Mouse (Mus musculus) T-cell, adult 2 months (primary cell): Measurements from ENCODE around the gene Ctsa.

Experiments used
- DNase-seq: peaks from one replicate; pipeline ENCODE4 v3.0.0; 2022; ENCODE audit warnings: low spot score

Ctsa gene

DNA sequence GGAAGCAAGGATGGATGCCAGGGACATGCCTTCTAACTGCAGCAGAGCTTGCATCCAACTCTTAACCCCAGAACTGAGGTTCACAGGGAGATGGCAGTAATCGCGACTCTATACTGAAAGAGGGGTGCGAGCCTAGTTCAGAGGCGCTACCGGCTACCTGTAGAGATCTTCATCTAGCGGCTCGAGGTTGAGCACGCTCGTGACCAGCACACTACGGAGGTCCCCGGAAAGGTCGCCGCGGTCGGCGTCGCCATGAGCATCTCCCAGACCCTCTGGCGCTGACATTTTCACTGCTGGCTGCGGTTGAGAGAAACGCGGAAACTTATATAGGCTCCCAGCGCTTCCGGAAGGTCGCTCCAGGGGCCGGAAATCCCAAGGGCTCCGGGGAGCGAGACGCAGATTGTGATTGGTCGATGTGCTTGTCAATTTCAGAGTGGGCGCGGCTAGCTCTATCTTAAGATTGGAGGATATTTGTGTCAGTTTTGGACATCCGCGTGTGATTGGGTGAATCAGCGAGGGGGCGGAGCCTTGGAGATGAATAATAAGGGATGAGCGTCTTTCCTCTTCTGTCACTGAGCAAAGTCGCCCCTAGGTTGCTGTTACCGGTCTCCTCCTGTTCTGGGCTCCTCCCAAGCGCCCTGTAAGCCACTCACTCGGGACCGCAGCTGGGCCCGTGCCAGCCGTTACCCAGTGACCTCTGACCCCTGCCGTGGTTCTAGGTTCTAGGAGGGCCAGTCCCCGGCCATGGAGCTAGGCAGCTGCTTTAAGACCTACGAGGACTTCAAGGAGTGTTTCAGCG lies 27.9 kb upstream of the Ctsa start, which contains the start of the genes Acot8 and Zswim3:
Gene Acot8, minus strand, starts transcription at position 350 of the 799 bp plus-strand sequence.
Gene Zswim3, plus strand, starts transcription at position 566 of the 799 bp plus-strand sequence.
- DNase-seq: peak; percentile 98

DNA sequence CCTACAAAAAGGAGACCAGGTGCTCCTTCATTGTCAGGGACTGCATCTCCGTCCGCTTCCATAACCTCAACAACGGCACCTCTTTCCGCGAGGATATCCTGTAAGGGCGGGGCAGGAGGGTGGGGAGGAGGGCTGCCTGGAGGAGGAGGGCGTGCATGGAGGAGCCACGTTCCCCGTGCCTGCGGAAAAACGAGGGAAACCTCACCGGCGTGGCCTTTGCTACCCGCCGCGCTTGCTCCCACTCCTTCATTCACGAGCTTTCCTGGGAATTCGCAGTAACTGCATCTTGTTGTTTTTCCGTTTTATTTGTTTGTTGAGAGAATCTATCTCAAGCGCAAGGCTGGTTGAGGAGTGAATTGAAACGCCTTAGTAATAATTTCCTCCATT lies 27.3 kb upstream of the Ctsa start:
- no peak for DNase-seq

DNA sequence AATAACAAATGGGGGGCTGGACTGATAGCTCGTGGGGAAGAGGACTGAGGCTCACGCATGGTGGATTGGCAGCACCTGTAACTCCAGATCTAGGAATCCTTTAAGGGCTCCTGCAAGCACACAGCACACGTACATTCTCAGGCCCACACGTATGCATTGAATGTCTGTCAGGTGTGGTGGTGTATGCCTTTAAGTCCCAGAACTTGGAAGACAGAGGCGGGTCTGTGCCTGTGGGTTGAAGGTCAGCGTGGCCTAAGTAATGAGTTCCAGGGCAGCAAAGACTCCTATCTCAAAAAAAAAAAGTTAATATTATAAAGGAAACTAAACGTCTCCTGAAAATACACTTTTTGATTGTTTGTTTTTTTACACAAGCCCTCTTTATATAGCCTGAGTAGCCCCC lies 26.1 kb upstream of the Ctsa start:
- no peak for DNase-seq

DNA sequence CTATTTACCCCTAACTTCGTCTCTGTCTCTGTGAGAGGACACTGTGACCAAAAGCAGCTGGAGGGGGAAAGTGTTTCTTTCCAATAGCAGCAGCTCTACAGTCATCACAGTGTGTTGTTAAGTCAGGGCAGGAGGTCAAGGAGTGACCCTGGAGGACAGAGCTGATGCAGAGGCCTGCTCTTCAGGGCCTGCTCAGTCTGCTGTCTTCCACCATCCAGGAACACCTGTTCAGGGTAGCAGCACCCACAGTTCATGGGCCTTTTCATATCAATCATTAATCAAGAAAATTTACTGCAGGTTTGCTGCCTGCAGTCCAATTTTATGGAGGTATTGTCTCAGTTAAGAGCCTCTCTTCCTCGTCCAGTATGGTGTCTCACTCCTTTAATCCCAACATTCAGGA lies 19.1 kb upstream of the Ctsa start:
- no peak for DNase-seq

DNA sequence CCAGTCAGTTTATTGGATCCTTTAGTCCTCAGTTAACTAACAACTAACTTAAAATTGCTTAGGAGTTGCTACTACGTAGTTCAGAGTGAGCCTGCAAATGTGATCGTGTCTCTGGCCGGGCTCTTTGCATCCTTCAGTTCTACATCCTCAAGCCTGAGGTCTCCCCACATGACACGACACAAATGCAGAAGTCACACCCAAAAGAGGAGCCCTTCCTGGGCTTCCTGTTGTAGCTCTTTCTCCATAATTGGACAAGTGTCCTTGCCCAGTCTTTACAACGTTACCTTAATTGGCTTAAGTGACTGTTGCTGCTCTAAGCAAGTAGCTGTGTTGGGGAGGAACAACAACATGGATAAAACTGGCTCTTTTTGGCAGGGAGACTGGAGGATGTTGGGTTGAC lies 17.3 kb upstream of the Ctsa start:
- no peak for DNase-seq

DNA sequence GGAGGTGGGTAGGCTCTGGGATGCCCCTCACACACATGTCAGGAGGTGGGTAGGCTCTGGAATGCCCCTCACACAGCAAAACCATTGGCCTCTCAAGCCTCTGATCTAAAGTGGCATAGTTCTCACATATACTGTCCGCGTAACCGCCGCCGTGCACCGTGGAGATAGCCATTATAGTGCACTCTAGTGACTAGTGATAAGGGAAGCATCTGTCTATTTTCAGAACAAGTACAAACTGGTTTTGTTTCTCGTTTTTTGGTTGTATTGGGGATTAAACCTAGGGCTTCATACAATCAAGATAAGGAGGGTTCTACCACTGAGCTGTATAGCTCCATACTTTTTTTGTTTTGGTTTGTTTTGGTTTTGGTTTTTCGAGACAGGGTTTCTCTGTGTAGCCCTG lies 16.9 kb upstream of the Ctsa start:
- no peak for DNase-seq

DNA sequence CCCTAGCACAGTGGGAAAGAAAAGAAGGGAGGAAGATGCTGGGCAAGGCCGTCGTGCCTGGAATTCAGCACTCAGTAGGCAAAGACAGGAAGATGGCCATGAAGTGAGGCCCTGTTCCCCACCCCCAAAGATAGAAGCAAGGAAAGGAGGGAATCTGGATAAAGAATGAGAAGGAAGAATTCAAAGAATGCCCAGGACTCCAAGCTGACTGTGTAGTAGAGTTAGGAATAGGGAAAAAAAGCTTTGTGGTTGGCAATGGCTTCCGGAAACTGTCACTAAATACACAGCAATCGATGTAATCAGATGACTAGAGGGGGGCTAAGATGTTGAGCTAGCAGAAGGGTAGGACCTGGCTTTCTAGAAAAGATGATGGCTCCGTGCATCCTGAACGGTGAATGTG lies 15.5 kb upstream of the Ctsa start:
- no peak for DNase-seq

DNA sequence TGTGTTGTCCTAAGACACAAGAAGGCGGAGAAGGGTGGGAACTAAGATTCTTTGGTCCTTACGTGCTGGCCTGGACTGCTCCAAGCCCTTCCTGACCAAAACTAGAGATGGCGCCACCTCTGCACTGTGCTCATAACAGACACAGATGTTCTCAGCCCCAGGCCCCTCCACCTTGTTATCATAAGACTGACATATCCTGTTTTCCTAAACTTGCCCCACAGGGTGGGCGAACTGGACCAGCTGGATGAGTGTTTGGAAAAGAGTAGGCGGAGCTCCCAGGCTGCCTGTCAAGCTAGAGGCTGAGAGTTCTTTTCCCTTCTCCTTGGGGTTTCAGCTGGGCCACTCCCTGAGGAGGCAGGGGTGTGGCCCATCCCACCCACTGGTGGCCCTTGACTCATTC lies 15.0 kb upstream of the Ctsa start:
- DNase-seq: no peak

DNA sequence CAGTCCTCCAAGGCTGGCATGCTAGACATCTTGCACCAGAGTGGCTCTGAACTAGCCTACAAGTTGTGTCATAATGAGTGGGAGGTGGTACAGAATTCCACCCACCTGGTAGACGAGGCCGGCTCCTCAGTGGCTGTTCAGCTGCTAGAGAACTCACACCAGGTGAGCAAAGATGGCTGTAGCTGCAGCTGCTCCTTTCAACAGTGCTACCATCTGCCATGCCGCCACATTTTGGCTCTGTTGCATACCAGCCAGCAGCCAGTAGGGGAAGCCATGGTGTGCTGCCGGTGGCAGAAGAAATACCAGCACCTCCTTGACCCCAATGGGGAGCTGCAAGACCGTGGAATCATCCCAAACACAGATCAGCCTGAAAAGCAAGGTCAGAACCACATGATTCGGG lies 11.6 kb upstream of the Ctsa start:
- no peak for DNase-seq

DNA sequence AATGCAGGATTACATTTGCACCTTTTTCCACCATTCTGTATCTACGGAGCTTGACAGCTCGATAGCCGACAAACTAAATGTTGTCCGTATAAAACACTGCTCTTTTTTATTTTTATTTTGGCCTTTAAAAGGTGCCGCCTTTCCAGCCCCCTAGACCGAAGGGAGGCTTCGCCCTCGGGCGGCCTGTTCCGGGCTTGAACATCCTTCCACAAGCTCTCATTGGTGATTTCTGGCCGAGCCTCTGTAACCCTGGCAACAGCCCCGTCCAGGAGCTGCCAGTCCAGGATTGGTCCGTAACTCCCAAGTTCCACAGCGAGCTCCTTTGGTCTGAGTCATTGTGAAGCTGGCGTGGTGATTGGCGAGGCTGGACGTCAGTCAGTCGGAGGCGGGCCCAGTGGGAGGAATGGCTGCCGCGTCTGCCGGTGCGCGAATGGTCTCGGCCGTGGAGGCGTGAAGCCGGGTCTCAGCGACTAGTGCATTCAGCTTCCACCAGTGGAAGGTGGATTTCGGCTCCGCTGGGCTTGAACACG lies 10.0 kb upstream of the Ctsa start, which contains the start of gene Zswim1:
Gene Zswim1, plus strand, starts transcription at position 51 of the 530 bp plus-strand sequence.
- DNase-seq: peak; percentile 97

DNA sequence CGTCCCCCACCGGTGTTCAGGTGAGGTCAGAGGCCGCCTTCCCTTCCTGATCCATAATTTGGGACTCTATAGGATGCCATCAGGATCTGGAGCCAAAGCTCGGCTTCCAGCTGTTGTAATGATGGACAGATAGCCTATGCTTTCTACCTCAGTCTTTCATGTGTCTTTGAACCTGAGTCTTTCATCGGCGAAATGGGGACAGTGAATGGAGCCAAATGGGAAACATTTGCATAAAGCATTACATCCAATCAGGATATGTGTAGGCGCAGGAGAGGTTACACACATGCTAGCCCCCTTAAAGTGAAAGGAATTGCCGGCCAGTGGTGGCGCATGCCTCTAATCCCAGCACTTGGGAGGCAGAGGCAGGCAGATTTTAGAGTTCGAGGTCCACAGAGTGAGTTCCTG lies 9.5 kb upstream of the Ctsa start:
- no peak for DNase-seq

DNA sequence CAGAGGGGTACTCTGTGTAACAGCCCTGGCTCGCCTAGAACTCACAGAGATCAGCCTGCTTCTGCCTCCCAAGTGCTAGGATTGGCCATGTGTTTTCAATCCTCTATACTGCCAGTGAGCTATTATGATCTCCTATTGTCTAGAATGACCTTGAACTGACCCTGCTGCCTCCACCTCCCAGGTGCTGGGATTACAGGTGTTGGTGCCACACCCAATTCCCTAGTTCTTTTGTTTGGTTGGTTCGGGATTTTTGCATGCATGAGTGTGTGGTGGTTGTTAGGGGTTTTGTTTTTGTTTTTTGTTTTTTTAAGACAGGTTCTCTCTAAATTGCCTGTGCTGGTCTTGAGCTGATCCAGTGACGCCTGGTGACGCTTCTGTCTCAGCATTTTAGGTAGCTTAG lies 8.7 kb upstream of the Ctsa start:
- peak; percentile 25 for DNase-seq

DNA sequence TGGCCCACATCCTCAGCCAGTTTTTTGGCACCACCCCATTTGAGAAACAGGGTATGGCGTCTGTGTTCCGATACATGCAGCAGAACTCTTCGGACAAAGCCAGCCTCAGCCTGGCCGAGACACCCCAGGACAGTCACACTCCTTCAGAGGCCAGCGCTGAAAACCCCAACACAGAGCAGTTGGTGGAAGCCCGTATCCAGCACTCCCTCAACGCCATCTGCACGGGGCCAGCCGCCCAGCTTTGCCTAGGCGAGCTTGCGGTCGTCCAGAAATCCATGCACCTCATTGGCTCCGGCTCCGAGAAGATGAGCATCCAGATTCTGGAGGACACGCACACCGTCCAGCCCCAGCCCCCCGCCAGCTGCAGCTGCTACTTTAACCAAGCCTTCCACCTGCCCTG lies 7.2 kb upstream of the Ctsa start:
- DNase-seq: no peak

DNA sequence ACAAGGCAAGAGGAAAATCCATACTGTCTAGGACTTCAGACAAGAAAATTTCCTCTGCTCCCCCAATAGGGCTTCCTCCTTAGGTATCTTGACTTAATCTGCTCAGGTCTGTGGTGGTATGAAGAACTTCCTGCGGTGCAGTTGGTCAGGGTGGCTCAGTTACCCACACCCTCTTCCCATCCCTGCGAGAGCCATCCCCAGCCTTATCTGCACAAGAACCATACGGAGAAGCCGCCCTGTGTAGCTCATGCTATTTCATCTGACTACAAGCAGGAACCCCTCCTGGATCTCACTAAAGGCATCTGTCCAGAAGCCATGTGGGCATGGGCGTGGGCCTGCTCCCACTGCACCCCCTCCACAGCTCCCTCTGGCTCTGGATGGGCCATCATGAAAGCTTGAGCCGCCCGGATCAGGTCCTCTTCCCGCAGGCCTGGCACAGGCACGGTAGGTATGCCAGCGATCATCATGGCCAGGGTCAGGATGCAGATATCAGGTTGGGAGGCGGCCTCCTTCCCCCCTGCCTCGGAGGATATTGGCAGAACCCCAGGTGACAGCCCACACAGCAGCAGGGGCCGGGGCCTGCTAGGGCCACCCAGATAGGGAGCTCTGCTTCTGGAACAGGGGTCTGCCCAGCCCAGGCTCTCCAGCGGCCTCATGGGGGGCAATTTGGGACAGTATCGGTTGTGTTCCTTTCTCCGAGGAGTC lies 5.4 kb upstream of the Ctsa start:
- DNase-seq: no peak

DNA sequence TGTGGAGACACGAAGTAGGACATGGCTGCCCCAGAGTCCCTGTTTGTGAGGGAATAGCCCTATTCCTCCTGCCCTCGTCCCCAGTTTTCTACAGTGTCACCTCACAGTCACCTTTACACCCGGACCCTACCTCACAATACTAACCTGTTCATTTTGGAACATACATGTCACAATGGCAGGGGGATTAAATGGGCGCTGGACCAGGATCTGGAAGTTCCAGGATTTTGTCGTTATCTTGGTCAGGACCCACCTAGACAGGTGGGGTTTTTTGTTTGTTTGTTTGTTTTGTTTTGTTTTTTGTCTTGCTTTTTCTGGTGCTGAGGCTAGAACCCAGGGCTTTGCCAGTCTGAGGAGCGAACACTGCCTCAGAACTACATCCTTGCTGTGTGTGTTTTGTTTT lies 4.2 kb upstream of the Ctsa start, which contains the start of gene Spata25:
Gene Spata25, minus strand, starts transcription at position 101 of the 400 bp plus-strand sequence.
- no peak for DNase-seq

DNA sequence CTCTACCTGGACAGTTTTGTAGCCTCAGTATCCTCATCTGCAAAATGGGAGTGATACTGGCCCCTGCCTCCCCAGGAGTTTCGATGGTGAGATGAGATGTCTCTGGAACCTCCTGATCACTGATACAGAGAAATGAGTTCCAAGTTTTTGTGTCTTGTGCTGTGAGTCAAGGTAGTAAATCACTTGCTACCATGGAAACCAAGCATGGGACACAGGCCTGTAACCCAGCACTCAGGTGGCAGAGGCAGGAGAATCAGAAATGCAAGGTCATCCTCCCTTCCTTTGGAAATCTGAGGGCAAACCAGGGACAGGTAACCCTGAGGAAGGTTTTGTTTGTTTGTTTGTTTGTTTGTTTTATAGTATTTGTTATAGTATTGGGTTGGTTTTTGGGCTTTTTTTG lies 3.6 kb upstream of the Ctsa start:
- DNase-seq: no peak

DNA sequence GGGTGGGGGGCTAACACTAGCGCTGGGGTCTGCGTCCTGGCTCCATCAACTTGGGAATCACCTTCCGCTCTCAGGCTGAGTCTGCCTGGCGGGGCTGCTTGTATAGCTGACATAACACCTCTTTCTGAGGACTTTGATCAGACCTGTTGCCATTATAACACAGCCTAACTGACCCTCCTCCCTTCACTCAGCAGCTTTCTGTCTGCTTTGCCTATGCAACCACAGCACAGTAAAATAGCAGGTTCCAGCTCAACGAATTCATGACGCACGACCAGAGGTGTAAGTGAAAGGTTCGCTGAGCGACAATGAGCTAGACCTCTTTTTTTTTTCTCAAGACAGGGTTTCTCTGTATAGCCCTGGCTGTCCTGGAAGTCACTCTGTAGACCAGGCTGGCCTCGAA lies 1.6 kb upstream of the Ctsa start:
- DNase-seq: no peak

DNA sequence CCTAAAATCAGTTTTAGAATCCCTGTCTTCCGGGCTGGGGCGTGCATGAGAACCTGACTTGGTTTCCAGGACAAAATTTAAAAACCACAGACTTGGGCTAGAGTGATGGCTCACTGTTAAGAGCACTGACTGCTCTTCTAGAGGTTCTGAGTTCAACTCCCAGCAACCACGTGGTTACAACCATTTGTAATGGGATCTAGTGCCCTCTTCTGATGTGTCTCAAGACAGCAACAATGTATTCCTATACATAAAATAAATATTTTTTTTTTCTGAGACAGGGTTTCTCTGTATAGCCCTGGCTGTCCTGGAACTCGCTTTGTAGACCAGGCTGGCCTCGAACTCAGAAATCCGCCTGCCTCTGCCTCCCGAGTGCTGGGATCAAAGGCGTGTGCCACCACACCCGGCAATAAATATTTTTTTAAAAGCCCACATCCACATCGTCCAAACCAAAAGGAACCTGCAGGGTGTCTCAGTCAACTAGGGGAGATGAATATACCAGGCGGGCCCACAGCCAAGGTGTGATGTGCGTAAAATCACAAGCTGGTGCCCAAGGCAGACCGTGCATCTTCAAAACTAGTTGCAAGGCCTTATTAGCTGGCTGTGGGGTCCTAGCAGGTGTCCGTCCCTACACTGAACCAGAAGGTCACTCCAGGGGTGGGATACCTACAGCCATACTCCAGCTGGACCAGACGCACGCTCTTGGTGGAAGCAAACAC lies 483 bp upstream of the Ctsa start:
- DNase-seq: no peak

DNA sequence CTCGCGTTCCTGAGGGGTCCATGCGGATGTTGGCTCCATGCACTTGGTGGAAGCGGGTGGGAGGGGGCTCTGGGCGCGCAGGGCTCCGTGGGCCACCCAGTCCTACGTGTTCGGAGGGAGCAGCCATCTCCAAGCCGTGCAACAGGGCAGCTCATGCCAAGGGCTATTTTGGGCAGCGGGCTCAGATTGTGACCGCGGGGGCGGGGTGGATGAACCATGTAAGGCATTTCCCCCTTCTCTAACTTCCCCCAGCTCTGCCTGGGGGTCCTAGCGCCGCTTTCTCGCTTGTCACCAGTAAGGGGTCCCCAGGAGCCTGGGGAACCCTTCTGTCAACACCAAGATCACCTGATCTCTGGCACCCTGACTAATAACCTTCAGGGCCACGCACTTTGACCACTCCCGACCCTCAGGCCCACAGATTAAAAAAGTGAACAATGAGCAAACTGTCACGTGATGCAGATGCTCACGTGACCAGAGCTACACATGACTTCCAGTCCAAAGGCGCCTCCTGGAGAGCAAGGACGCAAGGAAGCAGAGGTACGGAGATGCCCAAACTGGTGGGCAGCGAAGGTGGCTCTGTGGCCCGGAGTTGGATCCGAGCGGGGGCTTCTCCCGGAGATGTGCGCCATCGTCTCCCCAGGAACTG lies 764 bp downstream of the Ctsa start, which contains the start of gene Neurl2:
Gene Neurl2, minus strand, starts transcription at position 143 of the 646 bp plus-strand sequence.
- peak; percentile 85 for DNase-seq

DNA sequence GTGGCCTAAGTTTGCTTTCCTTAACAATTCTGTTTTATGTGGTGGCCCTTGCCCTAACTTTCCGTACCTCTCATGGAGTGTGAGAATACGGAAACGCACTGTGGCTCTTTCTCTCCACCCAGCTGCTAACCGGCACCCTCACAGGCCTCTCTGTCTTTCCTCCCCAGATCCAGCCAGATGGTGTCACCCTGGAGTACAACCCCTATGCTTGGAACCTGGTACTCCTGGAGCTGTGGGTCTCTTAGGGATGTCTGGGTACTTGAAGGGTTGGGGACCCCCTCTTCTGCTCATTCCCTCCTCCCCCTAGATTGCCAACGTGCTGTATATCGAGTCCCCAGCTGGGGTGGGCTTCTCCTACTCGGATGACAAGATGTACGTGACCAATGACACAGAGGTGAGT lies 1.9 kb downstream of the Ctsa start:
- DNase-seq: peak; percentile 21

DNA sequence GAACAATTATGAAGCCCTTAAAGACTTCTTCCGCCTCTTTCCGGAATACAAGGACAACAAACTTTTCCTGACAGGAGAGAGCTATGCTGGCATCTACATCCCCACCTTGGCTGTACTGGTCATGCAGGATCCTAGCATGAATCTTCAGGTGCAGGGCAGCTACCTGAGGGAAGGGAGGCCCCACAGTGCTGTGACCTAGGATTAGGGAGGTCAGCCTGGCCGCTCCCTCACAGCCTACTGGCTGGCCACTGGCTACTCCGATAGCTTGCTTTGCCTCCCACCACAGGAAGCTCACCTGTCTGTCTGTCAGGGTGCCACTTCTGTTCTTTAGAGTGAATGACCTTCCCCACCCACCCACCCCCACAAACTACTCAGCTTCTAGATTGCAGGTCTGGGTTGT lies 2.5 kb downstream of the Ctsa start:
- no peak for DNase-seq

DNA sequence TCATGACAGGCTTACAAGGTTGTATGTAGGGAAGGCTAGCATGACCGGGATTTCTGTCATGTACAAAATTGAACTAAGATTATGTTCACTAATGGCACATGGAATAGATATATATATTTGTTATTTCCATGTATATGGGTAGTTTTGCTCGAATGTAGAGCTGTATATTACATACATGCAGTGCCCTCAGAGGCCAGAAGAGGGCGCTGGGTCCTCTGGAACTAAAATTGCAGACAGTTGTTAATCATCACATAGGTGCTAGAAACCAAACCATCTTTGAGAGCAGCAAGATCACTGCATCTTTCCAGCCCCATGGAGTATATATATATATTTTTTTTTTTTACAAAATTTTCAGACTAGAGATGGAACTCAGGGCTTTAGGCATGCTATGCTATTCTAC lies 13.1 kb downstream of the Ctsa start:
- peak; percentile 32 for DNase-seq
